Mouse (Mus musculus) liver, adult 2 months (tissue): ENCODE results near the gene Obp2b. TPM values are rescaled to one million over a fixed set of nuclear protein-coding genes. Genes with fewer than 3 reads are reported as not detected.
"Not testable (repeated sequence)": the region's sequence is repeated elsewhere in the genome, so short reads cannot be mapped to it uniquely, and the experiment has no call there.

ENCODE experiments used
- DNase-seq: peaks from one replicate; pipeline ENCODE4 v3.0.0-alpha.2; 2011; ENCODE audit warnings: low read depth, low spot score; ENCODE audit errors: extremely low read depth
- H3K27ac ChIP-seq: fragments of 200-500 bp; replicated peaks from 2 replicates; pipeline ENCODE4 v1.5.1; 2012; ENCODE audit warnings: low read depth, mild to moderate bottlenecking, control low read depth, inconsistent platforms, low read length; ENCODE audit not compliant: insufficient read depth
- H3K27me3 ChIP-seq: fragments of 200-500 bp; 2 replicates; pipeline ENCODE4 v1.6.1; 2012; ENCODE audit warnings: mild to moderate bottlenecking, moderate library complexity, low read length, inconsistent platforms; ENCODE audit not compliant: control insufficient read depth, insufficient read depth
- H3K36me3 ChIP-seq: fragments of 200-500 bp; 2 replicates; pipeline ENCODE4 v1.6.1; 2012; ENCODE audit warnings: low read length, inconsistent platforms; ENCODE audit not compliant: control insufficient read depth, insufficient read depth
- H3K4me1 ChIP-seq: fragments of 200-500 bp; 2 replicates; pipeline ENCODE4 v1.6.1; 2011; ENCODE audit warnings: low read length; ENCODE audit not compliant: control insufficient read depth, insufficient read depth
- H3K4me3 ChIP-seq: fragments of 200-500 bp; 2 replicates; pipeline ENCODE4 v1.5.1; 2011; ENCODE audit warnings: low read depth, mild to moderate bottlenecking, control low read depth, low read length, moderate library complexity; ENCODE audit not compliant: insufficient read depth
- H3K79me2 ChIP-seq: fragments of 200-500 bp; 2 replicates; pipeline ENCODE4 v1.6.1; 2012; ENCODE audit warnings: inconsistent platforms, mild to moderate bottlenecking, low read length, moderate library complexity; ENCODE audit not compliant: control insufficient read depth, insufficient read depth
- H3K9ac ChIP-seq: fragments of 200-500 bp; 2 replicates; pipeline ENCODE4 v1.6.1; 2012; ENCODE audit warnings: low read depth, mild to moderate bottlenecking, control low read depth, inconsistent platforms, low read length
- CTCF ChIP-seq: fragments of 200-500 bp; IDR thresholded peaks from 2 replicates; pipeline ENCODE4 v1.5.1; 2011; ENCODE audit warnings: low read depth, low read length, control low read depth
- POLR2A ChIP-seq: fragments of 200-500 bp; IDR thresholded peaks from 2 replicates; pipeline ENCODE4 v1.6.1; 2011; ENCODE audit warnings: low read length, control low read depth; ENCODE audit not compliant: insufficient read depth; ENCODE audit errors: extremely low read depth
- WGBS: fragments of 180-500 bp; shearing (Covaris S2); methylation state at CpG from one replicate; pipeline ENCODE4 v1.1.7; 2018; 5-methylcytosine and 5-hydroxymethylcytosine counted together
- polyA plus RNA-seq: library from polyadenylated mRNA; depleted of rRNA; stranded (reverse); fragments of >200 nt; gene quantifications from 2 replicates; pipeline ENCODE4 v1.2.3, GENCODE M21; 2012
- total RNA-seq: library from RNA; depleted of rRNA; stranded (reverse); fragments of >200 nt; gene quantifications from 2 replicates; pipeline ENCODE4 v1.2.3, GENCODE M21; 2014

The Obp2b gene
- total and polyA plus RNA-seq, 2 experiments: not detected

GRCm38 (mm10) chr2:25703706-25704105 lies 33.1 kb upstream of the Obp2b start:
- Histone ChIP-seq H3K36me3 (no peaks in the 10 kb centered on the region), H3K4me1 (peaks cover 8% of the 10 kb centered on the region; the same call in 1 of the 2 replicates), H3K27ac (no peak overlapping the region), H3K4me3 (no peak overlapping the region), H3K79me2 (no peaks in the 10 kb centered on the region), H3K9ac (no peak overlapping the region), H3K27me3 (no peaks in the 10 kb centered on the region)
- DNase-seq: no peak
- TF ChIP-seq POLR2A: no peak
- TF ChIP-seq CTCF: no peak
- WGBS: 77% methylated on average over 4 of the region's 4 CpGs

- Histone ChIP-seq H3K27me3 (no peaks in the 10 kb centered on the region), H3K36me3 (no peaks in the 10 kb centered on the region), H3K9ac (peak within 1 kb of the TSS; percentile 38), H3K4me3 (peak within 1 kb of the TSS; percentile 59), H3K79me2 (no peaks in the 10 kb centered on the region), H3K27ac (peak within 1 kb of the TSS; percentile 5; the same call in 1 of the 2 replicates), H3K4me1 (peaks cover 14% of the 10 kb centered on the region; the same call in 1 of the 2 replicates)
- WGBS: 2% methylated on average over 78 of the region's 78 CpGs
- DNase-seq: peak; percentile 49
- TF ChIP-seq CTCF (peak; percentile 72), POLR2A (no peak)
Observed at GRCm38 (mm10) chr2:25706643-25707481, 29.9 kb upstream of the Obp2b start, which contains the start of gene Bmyc. Gene Bmyc, plus strand, starts transcription at chr2:25706739.

- peak; percentile 23 for DNase-seq
- Histone ChIP-seq H3K27ac (no peak overlapping the region; the same call in 1 of the 2 replicates), H3K79me2 (no peaks in the 10 kb centered on the region), H3K36me3 (no peaks in the 10 kb centered on the region), H3K4me1 (peaks cover 14% of the 10 kb centered on the region; the same call in 1 of the 2 replicates), H3K9ac (no peak overlapping the region), H3K27me3 (no peaks in the 10 kb centered on the region), H3K4me3 (no peak overlapping the region)
- TF ChIP-seq CTCF (peak; percentile 28; the same call in 1 of the 2 replicates), POLR2A (no peak)
- 88% methylated on average over 2 of the region's 2 CpGs for WGBS
Observed at GRCm38 (mm10) chr2:25708121-25708520, 28.7 kb upstream of the Obp2b start.

- DNase-seq, H3K36me3 ChIP-seq, H3K79me2 ChIP-seq, H3K9ac ChIP-seq, H3K27me3 ChIP-seq, H3K27ac ChIP-seq, H3K4me3 ChIP-seq: not testable (repeated sequence)
- WGBS: 100% methylated on average over 1 of the region's 1 CpGs
- peaks cover 14% of the 10 kb centered on the region; the same call in 1 of the 2 replicates for H3K4me1 ChIP-seq
Observed at GRCm38 (mm10) chr2:25709056-25709455, 27.8 kb upstream of the Obp2b start.

GRCm38 (mm10) chr2:25709791-25710190 lies 27.0 kb upstream of the Obp2b start:
- H3K4me1 ChIP-seq: peaks cover 14% of the 10 kb centered on the region; the same call in 1 of the 2 replicates
- H3K9ac ChIP-seq, H3K36me3 ChIP-seq, H3K79me2 ChIP-seq, H3K4me3 ChIP-seq, H3K27ac ChIP-seq, H3K27me3 ChIP-seq: not testable (repeated sequence)
- WGBS: 14% methylated on average over 2 of the region's 2 CpGs
- DNase-seq: peak; percentile 79

GRCm38 (mm10) chr2:25711641-25712040 lies 25.2 kb upstream of the Obp2b start:
- not testable (repeated sequence) for H3K27me3 ChIP-seq, H3K27ac ChIP-seq, H3K9ac ChIP-seq, H3K79me2 ChIP-seq, DNase-seq, H3K4me3 ChIP-seq, H3K36me3 ChIP-seq
- H3K4me1 ChIP-seq: peaks cover 12% of the 10 kb centered on the region; the same call in 1 of the 2 replicates
- WGBS: 56% methylated on average over 3 of the region's 3 CpGs
